Mouse (Mus musculus) urinary bladder, postnatal 14 days (tissue): ENCODE results near the gene Cd300ld.
"Not testable (repeated sequence)": the region's sequence is repeated elsewhere in the genome, so short reads cannot be mapped to it uniquely, and the experiment has no call there.

Source experiments
- DNase-seq: peaks from one replicate; pipeline ENCODE4 v3.0.0; 2021; ENCODE audit warnings: low spot score

The Cd300ld gene

GRCm38 (mm10) chr11:114989793-114990192, at the start of gene Cd300ld:
Gene Cd300ld, minus strand, starts transcription at chr11:114989922.
- no peak for DNase-seq

GRCm38 (mm10) chr11:115037669-115038068, 47.9 kb upstream of the Cd300ld start, which contains the start of gene Cd300ld5:
Gene Cd300ld5, minus strand, starts transcription at chr11:115037769.
- DNase-seq, result not testable (repeated sequence)

DNA sequence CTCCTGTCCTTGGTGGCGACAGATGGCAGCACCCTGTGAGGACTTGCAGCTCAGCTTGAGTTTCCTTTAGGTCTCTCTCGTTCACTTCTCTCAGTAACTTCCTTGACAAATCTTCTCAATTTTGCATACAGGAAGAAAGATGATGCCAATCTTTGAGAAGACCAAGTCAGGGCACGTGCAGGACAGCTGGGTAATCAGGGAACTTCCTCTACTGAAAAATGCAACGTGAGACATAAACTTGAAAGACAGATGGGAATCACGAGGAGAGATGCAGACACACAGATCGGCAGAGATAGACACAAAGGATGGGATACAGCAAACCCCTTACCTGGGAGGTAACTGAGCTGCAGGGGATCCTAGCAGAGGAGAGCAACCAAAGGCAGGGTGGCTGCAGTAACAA, 37.2 kb upstream of the Cd300ld start, which contains the start of gene Cd300ld4:
TSS of gene Cd300ld4 (minus strand) at position 101 of the 400 bp plus-strand sequence.
- DNase-seq, result not testable (repeated sequence)

GRCm38 (mm10) chr11:115016093-115016492, 26.4 kb upstream of the Cd300ld start, which contains the start of gene Cd300ld2:
Gene Cd300ld2, minus strand, starts transcription at chr11:115016193.
- not testable (repeated sequence) for DNase-seq

- DNase-seq, result no peak
Observed at GRCm38 (mm10) chr11:115004070-115004469, 14.3 kb upstream of the Cd300ld start.

DNA sequence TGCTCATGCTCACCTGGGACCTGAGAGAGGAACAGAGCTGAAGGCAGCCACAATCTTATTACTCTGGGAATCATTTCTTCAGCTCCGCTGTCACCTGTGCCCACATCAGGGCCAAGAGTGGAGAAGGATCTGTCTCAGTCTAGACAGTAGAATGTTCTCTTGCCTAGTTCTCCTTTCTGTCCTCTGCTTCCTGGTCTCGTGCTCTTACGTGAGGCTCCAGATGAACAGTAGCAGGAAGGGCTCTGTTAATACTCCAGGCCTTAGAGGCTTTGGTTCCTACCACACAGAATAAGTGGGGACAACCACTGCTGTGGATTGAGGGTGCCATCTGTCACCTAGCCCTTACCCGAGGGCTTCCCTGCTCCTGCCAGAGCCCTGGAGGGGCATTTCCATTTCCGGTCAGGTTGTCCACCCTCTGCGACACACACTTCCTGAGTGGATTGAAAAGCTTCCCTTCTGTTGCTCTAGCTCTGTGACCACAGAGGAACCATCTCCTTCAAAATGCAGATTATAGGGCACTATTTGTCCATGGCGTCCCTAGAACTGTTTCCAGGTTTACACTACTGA, 11.8 kb upstream of the Cd300ld start, which contains the start of gene Cd300c2:
TSS of gene Cd300c2 (minus strand) at position 407 of the 567 bp plus-strand sequence.
- DNase-seq, result no peak

- no peak for DNase-seq
Observed at GRCm38 (mm10) chr11:114981866-114982265, 7.9 kb downstream of the Cd300ld start.

- no peak for DNase-seq
Observed at GRCm38 (mm10) chr11:114972726-114973125, 17.0 kb downstream of the Cd300ld start.

- no peak for DNase-seq
Observed at GRCm38 (mm10) chr11:114968752-114969207, 20.9 kb downstream of the Cd300ld start, which contains the start of gene Cd300c. Gene Cd300c, minus strand, starts transcription at chr11:114969157.

- DNase-seq, result no peak
Observed at GRCm38 (mm10) chr11:114965182-114965828, 24.4 kb downstream of the Cd300ld start.

DNA sequence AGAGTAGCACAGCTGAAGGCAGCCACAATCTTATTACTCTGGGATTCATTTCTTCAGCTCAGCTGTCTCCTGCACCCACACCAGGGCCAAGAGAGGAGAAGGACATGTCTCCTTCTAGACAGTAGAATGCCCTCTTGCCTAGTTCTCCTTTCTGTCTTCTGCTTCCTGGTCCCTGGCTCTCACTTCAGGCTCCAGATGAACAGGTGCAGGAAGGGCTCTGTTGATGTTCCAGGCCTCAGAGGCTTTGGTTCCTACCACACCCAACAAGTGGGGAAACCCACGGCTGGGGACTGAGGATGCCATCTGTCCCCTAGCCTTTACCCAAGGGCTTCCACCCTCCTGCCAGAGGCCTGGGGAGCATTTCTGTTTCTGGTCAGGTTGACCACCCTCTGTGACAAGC, 29.4 kb downstream of the Cd300ld start:
- no peak for DNase-seq

- DNase-seq, result no peak
Observed at GRCm38 (mm10) chr11:114934144-114934543, 55.6 kb downstream of the Cd300ld start, which contains the start of gene Cd300lb. Gene Cd300lb, minus strand, starts transcription at chr11:114934386.

DNA sequence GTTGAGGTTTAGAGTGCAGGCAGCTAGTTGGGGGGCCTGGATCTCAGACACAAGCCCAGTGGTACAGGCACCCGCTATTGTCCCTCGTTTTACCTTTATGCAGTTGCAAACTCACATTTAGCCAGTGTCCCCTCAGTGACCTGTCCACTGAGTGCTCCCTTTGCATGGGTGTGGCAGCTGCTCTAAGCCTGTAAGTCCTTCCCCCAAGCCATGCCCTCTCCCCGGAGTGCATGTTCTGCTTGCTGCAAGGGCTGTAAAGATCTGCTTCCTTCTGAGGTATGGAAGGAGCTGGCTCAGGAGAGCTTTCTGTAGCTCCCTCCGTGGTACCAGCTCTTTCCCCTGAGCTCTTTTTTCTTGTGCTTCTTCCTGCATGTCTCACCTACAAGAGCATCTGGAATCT, 56.1 kb downstream of the Cd300ld start:
- DNase-seq, result no peak
